Mouse (Mus musculus) heart, embryonic 14.5 days (tissue): ENCODE measurements around the gene Hbb-bh2. TPM values are rescaled to one million over a fixed set of nuclear protein-coding genes. Genes with fewer than 3 reads are reported as not detected.
"Not testable (repeated sequence)": the region's sequence is repeated elsewhere in the genome, so short reads cannot be mapped to it uniquely, and the experiment has no call there.

Source experiments
- ATAC-seq: fragments of 200-750 bp; cut with Nextera tagmentation; 2 replicates; pipeline ENCODE4 v1.8.0; 2017; ENCODE audit warnings: low read depth, moderate TSS enrichment; ENCODE audit not compliant: insufficient number of reproducible peaks, insufficient read depth, low FRiP score
- H3K27ac ChIP-seq, 2 experiments: fragments of 200-500 bp in 1 of 2; fragments of 300-500 bp in 1 of 2; sonication (generic) in 1 of 2; replicated peaks in 1 of 2; 2 replicates each; pipeline ENCODE4 v1.5.1; 2012 to 2014; ENCODE audit warnings: low read depth in 2 of 2, low read length in 2 of 2, control low read depth in 1 of 2, mild to moderate bottlenecking in 1 of 2, mixed read lengths in 1 of 2; ENCODE audit not compliant: control insufficient read depth in 1 of 2, insufficient read depth in 1 of 2
- H3K27me3 ChIP-seq: fragments of 300-500 bp; sonication (generic); 2 replicates; pipeline ENCODE4 v1.6.1; 2014; ENCODE audit warnings: mild to moderate bottlenecking, low read length, control low read depth; ENCODE audit not compliant: control insufficient read depth, insufficient read depth
- H3K36me3 ChIP-seq: fragments of 300-500 bp; sonication (generic); 2 replicates; pipeline ENCODE4 v1.6.1; 2014; ENCODE audit warnings: mild to moderate bottlenecking, control low read depth, low read length, mixed read lengths; ENCODE audit not compliant: control insufficient read depth, insufficient read depth
- H3K4me1 ChIP-seq, 2 experiments: fragments of 200-500 bp in 1 of 2; fragments of 300-500 bp in 1 of 2; sonication (generic) in 1 of 2; 2 replicates each; pipeline ENCODE4 v1.6.1; 2012 to 2014; ENCODE audit warnings: low read length in 2 of 2, control low read depth in 1 of 2, mixed read lengths in 1 of 2; ENCODE audit not compliant: control insufficient read depth in 2 of 2, insufficient read depth in 2 of 2
- H3K4me2 ChIP-seq: fragments of 300-500 bp; sonication (generic); 2 replicates; pipeline ENCODE4 v1.6.1; 2014; ENCODE audit warnings: mild to moderate bottlenecking, low read length
- H3K4me3 ChIP-seq, 2 experiments: fragments of 200-500 bp in 1 of 2; fragments of 300-500 bp in 1 of 2; sonication (generic) in 1 of 2; 2 replicates each; pipeline ENCODE4 v1.5.1; 2012 to 2014; ENCODE audit warnings: low read length in 2 of 2, mild to moderate bottlenecking in 2 of 2, control low read depth in 1 of 2, low read depth in 1 of 2, moderate library complexity in 1 of 2; ENCODE audit not compliant: control insufficient read depth in 1 of 2, insufficient read depth in 1 of 2
- H3K9ac ChIP-seq: fragments of 300-500 bp; sonication (generic); 2 replicates; pipeline ENCODE4 v1.6.1; 2014; ENCODE audit warnings: mild to moderate bottlenecking, low read length
- H3K9me3 ChIP-seq: fragments of 300-500 bp; sonication (generic); 2 replicates; pipeline ENCODE4 v1.6.1; 2016; ENCODE audit warnings: low read length, control low read depth; ENCODE audit not compliant: control insufficient read depth
- WGBS: fragments of 180-500 bp; shearing (Covaris S2); extraction: QIAGEN DNeasy Blood & Tissue Kit; methylation state at CpG from one replicate; pipeline ENCODE4 v1.1.7; 2014; 5-methylcytosine and 5-hydroxymethylcytosine counted together
- polyA plus RNA-seq: library from polyadenylated mRNA; unstranded; fragments of >200 nt; fragmentation: Nextera tagmentation; extraction: Ambion mirVana; gene quantifications from 2 replicates; pipeline ENCODE4 v1.2.1, GENCODE M21; 2014

The Hbb-bh2 gene
- polyA plus RNA-seq, 1 experiment from 2014 or later = not detected

DNA sequence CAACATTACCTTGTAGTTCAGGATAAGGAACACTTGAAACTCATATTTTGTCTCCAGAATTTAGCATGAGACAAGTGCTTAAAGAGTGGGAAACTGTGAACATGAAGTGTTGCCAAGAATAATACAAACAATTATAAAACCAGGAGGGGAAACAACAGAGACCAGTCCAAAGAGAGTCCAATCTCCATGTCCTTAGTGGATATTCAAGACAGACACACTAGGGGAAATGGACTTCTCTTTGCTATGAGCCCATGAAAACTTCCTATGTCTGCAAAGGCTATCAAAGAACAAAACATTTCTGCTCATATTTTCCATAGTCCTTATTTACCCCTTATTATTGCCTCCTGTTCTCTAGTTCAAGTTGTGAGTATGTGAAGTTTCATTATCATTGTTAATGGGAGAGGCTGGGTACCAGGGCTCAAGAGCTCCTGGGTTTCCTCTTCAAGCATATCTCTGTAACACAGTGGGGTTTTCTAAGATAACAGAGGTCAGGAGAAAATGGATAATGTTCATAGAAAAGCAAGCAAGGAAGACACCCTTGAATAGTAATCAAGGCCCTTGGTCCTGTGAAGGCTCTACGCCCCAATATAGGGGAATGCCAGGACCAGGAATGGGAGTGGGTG, 29.0 kb downstream of the Hbb-bh2 start:
- no peaks in the 10 kb centered on the region for H3K9me3 ChIP-seq
- H3K4me3 ChIP-seq = no peak overlapping the region
- no peak for ATAC-seq
- 73% methylated on average over 1 of the region's 1 CpGs for whole genome bisulfite sequencing
- no peaks in the 10 kb centered on the region for H3K4me1 ChIP-seq
- no peak overlapping the region for H3K27ac ChIP-seq
- no peak overlapping the region for H3K4me2 ChIP-seq
- no peak overlapping the region for H3K9ac ChIP-seq
- H3K27me3 ChIP-seq = no peaks in the 10 kb centered on the region
- no peaks in the 10 kb centered on the region for H3K36me3 ChIP-seq

- no peak overlapping the region for H3K9ac ChIP-seq
- no peaks in the 10 kb centered on the region for H3K9me3 ChIP-seq
- WGBS = 76% methylated on average over 3 of the region's 3 CpGs
- H3K36me3 ChIP-seq = no peaks in the 10 kb centered on the region
- no peak overlapping the region for H3K4me2 ChIP-seq
- no peaks in the 10 kb centered on the region for H3K27me3 ChIP-seq
- ATAC-seq = no peak
- H3K27ac ChIP-seq = no peak overlapping the region
- H3K4me3 ChIP-seq = no peak overlapping the region
- no peaks in the 10 kb centered on the region for H3K4me1 ChIP-seq
Observed at GRCm38 (mm10) chr7:103810746-103811145, 29.6 kb downstream of the Hbb-bh2 start.

DNA sequence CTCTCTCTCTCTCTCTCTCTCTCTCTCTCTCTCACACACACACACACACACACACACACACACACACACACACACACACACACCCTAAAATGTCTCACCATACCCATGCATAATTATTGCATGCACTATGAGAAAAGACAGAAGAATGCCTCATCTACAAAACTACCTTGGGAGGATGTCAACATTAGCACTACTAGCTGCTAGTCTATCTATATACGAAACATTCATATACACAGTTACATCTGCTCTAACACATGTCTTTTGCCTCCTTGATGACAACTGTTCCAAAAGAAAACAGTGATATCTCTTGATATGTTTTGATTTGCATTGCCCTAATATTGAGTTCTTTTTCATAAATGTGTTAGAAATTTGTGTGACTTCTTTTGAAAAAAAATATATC, 30.0 kb downstream of the Hbb-bh2 start:
- 69% methylated on average over 1 of the region's 1 CpGs for WGBS
- H3K27ac ChIP-seq = no peak overlapping the region
- no peaks in the 10 kb centered on the region for H3K9me3 ChIP-seq
- H3K4me1 ChIP-seq = no peaks in the 10 kb centered on the region
- H3K4me2 ChIP-seq = no peak overlapping the region
- H3K4me3 ChIP-seq = no peak overlapping the region
- no peak for ATAC-seq
- no peaks in the 10 kb centered on the region for H3K36me3 ChIP-seq
- H3K27me3 ChIP-seq = no peaks in the 10 kb centered on the region
- no peak overlapping the region for H3K9ac ChIP-seq

GRCm38 (mm10) chr7:103809801-103810155, 30.5 kb downstream of the Hbb-bh2 start:
- no peak overlapping the region for H3K9ac ChIP-seq
- 35% methylated on average over 1 of the region's 1 CpGs for WGBS
- H3K4me2 ChIP-seq = no peak overlapping the region
- H3K4me3 ChIP-seq = no peak overlapping the region
- no peaks in the 10 kb centered on the region for H3K27me3 ChIP-seq
- no peaks in the 10 kb centered on the region for H3K4me1 ChIP-seq
- H3K9me3 ChIP-seq = no peaks in the 10 kb centered on the region
- no peak overlapping the region for H3K27ac ChIP-seq
- no peak for ATAC-seq
- H3K36me3 ChIP-seq = no peaks in the 10 kb centered on the region

- Histone ChIP-seq H3K27ac (no peak overlapping the region), H3K4me2 (no peak overlapping the region), H3K27me3 (no peaks in the 10 kb centered on the region), H3K36me3 (no peaks in the 10 kb centered on the region), H3K9ac (no peak overlapping the region), H3K4me3 (no peak overlapping the region), H3K9me3 (no peaks in the 10 kb centered on the region), H3K4me1 (no peaks in the 10 kb centered on the region)
- no peak for ATAC-seq
- WGBS = 19% methylated on average over 5 of the region's 5 CpGs
Observed at GRCm38 (mm10) chr7:103808971-103809800, 31.1 kb downstream of the Hbb-bh2 start.

DNA sequence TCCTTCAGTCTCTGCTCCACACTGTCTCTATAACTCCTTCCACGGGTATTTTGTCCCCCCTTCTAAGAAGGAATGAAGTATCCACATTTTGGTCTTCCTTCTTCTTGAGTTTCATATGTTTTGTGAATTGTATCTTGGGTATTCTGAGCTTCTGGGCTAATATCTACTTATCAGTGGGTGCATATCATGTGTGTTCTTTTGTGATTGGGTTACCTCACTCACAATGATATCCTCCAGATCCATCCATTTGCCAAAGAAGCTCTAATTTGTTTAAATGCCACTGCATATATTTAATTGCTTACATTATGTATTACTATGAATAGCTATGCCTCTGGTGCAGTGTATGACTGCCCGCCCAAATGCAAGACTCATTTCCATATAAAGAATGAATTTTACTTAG, 32.2 kb downstream of the Hbb-bh2 start:
- H3K27me3 ChIP-seq, H3K36me3 ChIP-seq, H3K4me2 ChIP-seq, H3K4me1 ChIP-seq, H3K27ac ChIP-seq, H3K9me3 ChIP-seq, H3K9ac ChIP-seq, ATAC-seq, H3K4me3 ChIP-seq: not testable (repeated sequence)
- WGBS = 69% methylated on average over 2 of the region's 2 CpGs

DNA sequence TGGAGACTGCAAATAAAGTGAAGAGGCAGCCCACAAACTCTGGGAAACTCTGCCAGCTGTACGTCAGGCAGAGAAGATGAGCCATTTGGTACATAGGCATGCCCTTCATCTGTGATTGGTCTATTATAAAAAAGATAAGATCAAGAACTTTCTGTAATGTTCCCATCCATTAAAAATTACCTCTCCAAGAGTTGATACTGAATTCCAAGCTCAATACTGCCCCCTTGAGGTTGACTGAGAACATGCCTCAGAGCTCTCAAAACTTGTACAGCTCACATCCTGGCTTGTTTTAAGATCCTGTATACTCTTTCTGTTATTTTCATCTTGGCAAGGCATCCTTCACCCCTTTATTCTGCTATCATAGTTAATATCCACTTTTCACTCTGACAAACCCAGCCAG, 33.5 kb downstream of the Hbb-bh2 start:
- Histone ChIP-seq H3K9ac (no peak overlapping the region), H3K4me3 (no peak overlapping the region), H3K36me3 (no peaks in the 10 kb centered on the region), H3K4me1 (no peaks in the 10 kb centered on the region), H3K27me3 (no peaks in the 10 kb centered on the region), H3K4me2 (no peak overlapping the region), H3K9me3 (no peaks in the 10 kb centered on the region), H3K27ac (no peak overlapping the region)
- WGBS = 68% methylated on average over 1 of the region's 1 CpGs
- no peak for ATAC-seq
